Mouse (Mus musculus) heart, postnatal 14 days (tissue): ENCODE measurements around the gene Cdca5. TPM values are rescaled to one million over a fixed set of nuclear protein-coding genes. Genes with fewer than 3 reads are reported as not detected.
A peak's percentile ranks its signal among the peaks of the same experiment; 100 is the strongest.

ENCODE experiments used
- DNase-seq, 2 experiments: peaks; one replicate each; pipeline ENCODE4 v3.0.0; 2021 to 2022
- intact Hi-C: fragments of 180-260 bp; cut with DNase I; formaldehyde crosslinking; loops from one replicate; pipeline ENCODE4 v1.15.1; 2025
- total RNA-seq, 2 experiments: library from RNA; stranded (reverse); gene quantifications; 2 replicates each; pipeline ENCODE4 v1.2.3; 2021

Cdca5 gene
- total RNA-seq, 2 experiments from 2014 or later, result 1.1 to 1.5 TPM

DNA sequence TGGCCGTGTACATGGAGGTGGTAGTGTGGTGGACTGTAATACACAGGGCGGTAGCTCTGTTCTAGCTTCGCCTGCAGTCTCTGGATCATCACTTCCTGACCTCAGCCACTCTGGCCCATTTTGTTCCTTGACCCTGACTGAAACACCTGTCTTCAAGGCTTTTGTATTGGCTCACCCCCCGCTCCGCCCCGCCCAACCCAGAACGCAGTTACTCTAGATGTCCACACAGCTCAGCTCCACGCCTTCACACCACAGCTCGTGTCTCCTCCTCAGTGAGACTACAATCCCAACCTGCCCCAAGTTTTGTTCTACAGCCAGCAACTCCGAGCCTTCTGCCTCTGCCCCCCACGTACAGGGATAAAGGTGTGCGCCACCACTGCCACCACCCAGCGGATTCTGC lies 4.1 kb downstream of the Cdca5 start:
- intact Hi-C loops, result no loop called here
- no peak for DNase-seq

DNA sequence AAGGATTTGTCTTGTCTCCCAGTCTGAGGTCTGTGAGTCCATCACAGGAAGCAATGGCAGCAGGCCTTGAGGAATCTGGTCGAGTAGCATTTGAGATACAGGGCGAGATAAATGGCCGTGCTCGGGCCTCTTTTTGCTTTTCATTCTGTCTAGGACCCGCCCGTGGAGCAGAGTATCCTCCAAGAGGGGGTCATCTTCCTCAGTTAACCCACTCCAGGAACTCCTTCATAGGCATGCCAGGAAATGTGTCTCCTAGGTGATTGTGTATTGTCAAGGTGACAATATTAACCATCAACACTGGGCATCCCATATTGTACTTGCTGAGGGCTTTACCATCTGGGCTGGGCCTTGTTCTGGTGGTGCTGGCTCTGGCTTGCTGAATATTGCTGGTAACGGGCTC lies 9.3 kb downstream of the Cdca5 start, which contains the start of gene AC131692.1:
AC131692.1 (plus strand) TSS at position 301 of the 400 bp plus-strand sequence.
- no peak for DNase-seq
- intact Hi-C loops, result no loop called here

DNA sequence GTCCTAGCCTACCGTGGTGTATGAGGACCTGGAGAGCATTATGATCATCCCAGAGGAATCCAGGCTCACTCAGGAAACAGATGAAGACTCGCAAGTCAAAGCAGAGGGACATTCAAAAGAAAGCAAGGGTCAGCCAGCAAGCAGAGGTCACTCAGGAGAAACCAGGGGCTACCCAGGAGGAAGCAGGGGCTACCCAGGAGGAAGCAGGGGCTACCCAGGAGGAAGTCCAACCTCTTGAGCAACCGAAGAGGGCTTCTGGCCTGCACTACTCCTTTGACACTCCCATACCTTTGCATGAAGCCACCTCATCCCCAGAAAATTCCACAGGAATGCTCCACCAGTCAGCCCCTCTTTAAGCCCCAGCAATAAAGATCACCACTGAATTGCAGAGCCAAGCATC lies 13.1 kb downstream of the Cdca5 start:
- DNase-seq, result no peak
- intact Hi-C loops, result no loop called here

DNA sequence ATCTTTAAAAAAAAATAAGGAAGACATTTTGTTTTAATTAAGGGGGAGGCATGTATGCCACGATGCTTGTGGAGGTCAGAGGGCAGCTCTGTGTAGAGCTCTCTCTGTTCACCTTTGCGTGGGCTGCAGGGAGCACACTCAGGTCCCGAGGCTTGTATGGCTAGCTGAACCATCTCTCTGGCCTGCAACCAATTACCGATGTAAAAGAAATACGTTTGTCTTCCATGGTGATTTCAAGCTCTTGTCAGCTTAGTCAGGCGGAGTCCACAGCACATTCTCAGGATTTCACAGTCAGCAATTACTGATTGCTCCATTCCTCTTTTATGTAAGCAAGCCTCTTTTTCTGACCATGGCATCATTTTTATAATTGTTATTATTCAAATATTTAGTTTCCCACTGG lies 16.4 kb downstream of the Cdca5 start:
- intact Hi-C loops, result no loop called here
- DNase-seq, result no peak

DNA sequence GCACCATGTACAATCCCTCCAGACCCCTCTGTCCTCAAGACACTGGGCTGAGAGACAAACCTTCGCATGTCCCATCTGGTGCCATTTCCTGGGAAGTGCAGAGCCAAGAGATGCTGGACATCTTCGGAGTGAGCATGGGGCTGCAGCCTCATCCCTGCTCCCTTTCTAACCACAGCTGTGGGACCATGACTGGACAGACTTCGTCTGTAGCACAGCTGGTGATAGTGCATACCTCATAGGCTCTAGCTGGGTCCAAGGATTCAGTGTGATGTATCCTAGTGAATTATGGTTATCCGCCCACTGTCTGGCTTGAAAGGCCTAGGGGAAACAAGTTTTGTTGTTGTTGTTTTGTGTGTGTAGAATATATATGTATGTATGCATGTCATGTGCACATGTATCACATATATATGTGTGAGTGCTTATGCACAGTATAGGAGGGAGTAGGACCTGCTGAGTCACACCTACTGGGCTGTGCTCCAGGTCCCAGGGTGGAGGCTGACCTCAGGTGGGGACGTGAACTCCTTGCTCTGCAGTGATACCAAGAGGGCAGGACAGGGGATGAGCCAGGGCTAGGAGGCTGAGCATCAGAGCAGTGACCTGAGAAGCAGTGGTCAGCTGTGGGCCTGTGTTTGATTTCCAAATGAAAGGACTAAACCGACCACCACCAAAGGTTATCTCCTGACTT lies 17.5 kb downstream of the Cdca5 start:
- intact Hi-C loops, result no loop called here
- DNase-seq, result peak in 1 of 2 experiments; percentile 21

DNA sequence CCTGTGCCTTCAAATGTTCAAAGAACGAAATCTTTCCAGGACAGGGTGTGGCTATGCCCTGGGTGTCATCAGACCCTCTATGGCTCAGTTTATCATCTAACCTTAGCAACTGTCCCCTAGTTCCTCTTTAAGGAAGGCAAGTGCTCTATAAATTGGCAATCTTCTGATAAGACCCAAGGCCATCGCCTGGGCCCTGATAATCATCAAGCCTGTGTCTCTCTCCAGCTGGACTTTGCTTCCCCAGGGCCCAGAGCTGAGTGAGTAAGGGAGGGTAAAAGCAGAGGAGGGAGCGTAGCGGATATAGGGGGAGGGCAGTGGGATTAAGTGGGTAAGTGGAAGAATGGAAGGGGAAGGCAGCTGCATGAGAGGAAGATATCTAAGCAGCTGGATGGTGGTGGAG lies 19.7 kb downstream of the Cdca5 start:
- intact Hi-C loops, result no loop called here
- DNase-seq, result no peak

DNA sequence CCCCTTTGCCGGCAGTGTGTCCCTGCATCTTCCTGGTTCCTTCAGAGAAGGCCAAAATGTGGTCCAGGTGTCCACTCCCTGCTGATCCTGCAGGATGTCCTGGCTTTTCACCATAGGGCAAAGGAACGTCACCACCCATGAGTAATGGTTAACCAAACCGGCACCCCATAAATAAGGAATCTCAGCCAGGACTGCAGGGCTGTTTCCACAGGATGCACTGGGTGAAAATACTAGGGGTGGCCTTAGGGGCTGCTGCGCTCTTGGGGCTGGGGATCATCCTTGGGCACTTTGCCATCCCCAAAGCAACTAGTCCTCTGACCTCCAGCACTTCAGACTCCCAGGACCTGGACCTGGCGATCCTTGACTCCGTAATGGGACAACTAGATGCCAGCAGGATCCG lies 20.8 kb downstream of the Cdca5 start, which contains the start of gene Naaladl1:
Naaladl1 (plus strand) TSS at position 197 of the 400 bp plus-strand sequence.
- no peak for DNase-seq
- intact Hi-C loops, result no loop called here

DNA sequence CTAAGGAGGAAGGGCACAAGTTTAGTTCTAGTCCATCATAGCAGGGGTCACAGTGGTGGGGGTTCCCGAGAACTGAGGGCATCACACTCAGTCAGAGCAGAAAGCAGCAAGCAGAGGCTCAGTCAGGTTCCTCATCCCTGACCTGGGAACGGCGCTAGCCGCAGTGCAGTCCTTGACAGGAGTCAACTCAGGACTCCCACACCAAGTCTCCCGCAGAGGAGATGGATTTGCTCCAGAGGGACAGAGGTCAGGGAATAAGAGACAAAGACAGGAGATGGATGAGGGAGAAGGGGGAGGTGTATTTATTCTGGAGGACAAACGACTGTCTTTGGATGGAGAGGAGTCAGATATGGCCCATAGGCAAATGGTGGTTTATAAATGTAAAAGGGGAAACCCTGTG lies 28.3 kb downstream of the Cdca5 start:
- intact Hi-C loops, result no loop called here
- no peak for DNase-seq

DNA sequence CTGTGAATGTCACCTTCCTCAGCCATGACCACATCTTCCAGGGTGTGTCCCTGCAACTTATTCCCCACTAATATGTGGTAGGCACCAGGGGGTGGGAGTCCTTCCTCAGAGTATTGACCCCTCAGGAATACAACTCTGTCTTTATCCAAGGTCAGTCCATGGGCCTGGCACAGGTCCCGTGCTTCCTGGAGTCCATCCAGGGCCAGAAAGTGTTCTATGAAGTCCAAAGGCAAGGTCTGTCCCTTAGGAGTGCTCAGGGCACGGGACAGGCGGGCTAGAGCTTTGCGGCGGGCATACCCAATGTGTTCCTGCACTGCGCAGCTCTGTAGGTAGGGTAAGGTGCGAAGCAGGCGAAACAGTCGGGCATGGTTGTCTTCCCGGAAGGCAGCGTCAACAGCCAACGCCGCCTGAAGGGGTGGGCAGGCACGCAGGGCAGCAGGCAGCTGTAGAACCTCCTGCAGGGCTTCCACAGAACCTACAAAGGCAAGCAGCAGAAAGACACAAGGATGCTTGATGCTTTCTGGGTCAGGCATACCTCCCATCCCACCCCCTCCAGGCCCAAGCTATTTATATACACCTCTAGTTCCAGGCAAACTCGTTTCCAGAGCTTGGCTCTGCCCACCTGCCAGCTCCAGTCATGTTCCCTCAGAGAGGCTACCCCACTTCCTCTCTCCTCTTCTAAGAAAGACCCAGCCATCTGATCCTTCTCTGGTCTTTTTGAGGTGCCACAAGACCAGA lies 31.5 kb downstream of the Cdca5 start:
- no peak for DNase-seq
- intact Hi-C loops, result no loop called here

DNA sequence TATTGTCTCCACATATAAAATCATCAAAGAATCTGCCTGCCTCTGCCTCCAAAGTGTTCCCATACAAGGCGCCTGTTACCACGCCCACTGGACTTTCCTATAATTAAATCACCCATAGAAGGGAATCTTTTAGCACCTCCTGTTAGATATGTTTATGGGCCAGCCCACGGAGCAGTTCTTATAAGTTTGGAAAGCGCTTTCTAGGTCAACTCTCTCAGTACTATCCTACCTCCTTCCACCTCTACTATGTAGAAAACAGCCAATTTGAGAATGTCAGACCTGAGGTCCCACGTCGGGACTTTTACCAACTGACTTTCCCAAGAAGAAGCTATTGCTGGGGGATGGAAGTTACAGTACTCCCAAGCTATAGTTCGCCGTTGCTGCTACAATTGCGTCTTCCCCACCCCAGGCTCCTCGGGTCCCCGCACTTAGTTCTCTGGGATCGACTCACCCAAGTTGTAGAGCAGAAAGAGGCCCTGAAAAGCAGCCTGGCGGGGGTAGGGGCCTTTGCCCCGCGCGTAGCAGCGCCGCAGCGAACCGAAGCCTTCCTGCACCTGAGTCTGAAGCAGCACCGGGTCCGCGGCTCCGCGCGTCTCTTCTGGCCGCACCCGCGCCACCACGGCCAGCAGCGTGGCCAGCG lies 32.7 kb downstream of the Cdca5 start:
- intact Hi-C loops, result no loop called here
- no peak for DNase-seq

DNA sequence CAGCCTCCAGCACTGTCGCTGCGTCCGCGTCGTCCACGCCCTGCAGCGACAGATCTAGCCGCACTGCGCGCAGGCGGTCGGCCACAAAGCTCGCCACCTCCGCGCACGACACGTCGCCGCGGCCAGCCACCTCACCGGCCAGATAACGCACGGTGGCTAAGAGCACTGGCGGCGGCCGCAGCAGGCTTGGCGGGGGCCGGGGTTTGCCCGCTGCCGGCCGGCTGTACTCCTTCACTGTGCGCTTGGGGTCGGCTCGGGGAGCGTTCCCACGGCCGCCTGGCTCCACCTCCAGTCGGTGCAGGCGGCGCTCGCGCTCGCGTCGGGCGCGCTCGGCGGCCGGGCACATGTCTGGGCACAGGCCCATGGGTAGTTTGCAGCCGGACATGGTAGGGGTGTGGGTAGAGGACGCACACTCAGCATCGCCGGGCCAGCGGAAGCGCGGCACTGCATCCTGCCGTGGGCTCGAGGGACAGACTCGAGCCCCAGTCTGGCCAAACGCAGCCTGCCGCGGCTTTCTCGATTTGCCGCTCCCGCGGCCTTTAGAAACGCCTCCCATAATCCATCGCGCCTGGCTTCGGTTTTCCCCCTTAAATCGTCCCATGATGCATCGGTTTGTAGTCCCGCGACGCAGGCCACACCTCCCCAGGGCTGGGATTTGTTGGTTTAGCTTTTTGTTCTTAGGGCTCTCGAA lies 33.3 kb downstream of the Cdca5 start, which contains the start of gene Sac3d1:
Sac3d1 (minus strand) TSS at position 665 of the 691 bp plus-strand sequence.
- intact Hi-C loops, result no loop called here
- DNase-seq, result peak; percentile 85 to 88

DNA sequence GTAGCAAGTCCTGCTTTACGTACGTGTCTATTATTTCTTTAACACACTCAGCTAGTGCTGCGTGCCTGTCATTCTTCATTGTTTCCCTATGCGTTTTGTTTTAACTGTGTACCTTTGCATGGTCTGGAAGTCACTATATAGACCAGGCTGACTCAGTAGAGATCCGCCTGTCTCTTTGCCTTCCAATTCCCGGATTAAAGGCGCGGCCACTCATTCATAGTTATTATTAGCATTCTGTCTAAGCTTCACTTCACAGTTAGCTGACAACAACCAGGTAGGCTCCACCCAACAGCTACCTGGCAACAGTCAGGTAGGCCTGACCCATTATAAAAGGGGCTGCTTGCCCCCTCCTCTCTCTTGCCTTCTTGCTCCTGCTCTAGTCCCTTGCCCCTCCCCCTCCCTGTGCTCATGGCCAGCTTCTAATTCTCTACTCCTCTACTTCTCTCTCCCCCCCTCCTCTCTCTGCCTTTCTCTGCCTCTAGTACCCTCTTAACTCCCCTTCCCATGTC lies 33.9 kb downstream of the Cdca5 start:
- no peak for DNase-seq
- intact Hi-C loops, result no loop called here

DNA sequence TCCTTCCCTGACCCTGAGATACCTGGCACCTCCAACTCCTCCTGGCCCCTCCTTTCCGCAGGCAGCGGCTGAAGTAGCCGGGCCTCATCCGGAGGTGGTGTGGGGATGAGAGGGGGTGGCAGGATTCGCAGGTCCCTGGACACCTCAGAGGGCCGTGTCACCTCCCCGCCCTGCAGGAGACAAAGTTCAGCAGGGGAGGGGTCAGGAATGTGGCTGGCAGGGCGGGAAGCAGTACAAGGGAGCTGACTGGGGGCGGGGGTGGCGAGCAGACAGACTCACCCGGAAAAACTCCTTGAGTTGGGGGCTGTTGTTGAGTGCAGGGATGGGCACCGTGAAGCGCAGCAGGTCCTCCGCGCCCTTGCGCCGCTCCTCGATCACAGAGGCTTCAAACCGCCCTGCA lies 37.0 kb downstream of the Cdca5 start:
- DNase-seq, result no peak
- intact Hi-C loops, result no loop called here

DNA sequence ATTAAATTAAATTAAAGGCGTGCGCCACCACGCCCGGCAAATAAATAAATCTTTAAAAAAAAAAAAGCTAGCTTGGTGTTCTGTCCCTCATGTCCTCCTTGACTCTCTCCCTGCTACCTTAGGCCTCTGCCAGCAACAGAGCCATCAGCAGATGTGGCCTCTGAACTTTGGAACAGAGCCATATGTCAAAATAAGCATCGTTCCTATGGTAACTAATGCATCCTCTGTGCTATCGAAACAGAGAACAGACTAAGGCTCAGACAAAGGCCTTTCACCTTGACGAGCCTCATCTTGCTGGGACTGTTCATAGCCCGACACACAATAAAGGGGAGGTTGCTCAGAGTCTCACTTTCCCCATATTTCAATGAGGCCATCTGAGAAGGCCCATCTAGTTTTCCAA lies 38.5 kb downstream of the Cdca5 start:
- intact Hi-C loops, result no loop called here
- no peak for DNase-seq

DNA sequence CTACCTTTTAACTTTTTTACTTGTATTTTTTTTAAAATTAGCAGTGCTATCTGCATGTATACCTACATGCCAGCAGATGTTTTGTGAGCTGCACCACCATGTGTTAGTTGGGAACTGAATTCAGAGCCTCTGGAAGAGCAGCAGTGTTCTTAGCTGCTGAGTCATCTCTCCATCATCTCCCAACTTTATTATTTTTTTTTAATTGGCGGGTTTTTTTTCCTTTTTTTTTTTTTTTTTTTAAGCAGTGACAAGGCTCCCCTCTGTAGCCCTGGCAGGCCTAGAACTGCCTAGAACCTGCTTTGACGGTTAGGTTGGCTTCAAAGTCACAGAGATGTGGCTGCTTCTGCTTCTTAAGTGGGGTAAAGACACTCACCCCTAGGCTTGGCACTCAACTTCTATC lies 40.1 kb downstream of the Cdca5 start:
- intact Hi-C loops, result loop anchor here (2.0 to 5.0 kb wide), 3 partner anchors 78 to 207 kb away; partner anchors contain the start of genes Men1, Pola2 and Syvn1
- DNase-seq, result no peak

DNA sequence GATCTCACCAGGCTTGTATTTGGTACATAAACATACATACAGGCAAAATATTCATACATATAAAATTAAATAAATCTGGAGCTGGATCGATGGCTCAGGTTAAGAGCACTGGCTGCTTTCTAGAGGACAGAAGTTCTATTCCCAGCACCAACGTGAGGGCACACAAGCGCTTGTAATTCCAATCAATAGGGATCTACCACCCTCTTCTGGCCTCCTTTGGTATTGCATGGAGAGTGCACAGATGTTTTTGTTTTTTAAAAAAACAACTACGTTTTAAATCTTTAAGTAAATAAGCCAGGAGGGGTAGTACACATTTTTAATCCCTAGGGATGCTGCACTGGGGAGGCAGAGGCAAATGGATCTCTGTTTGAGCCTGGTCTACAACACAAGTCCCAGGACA lies 41.5 kb downstream of the Cdca5 start:
- peak; percentile 44 to 76 for DNase-seq
- intact Hi-C loops, result loop anchor here (5.0 kb wide), 2 partner anchors 79 to 206 kb away; partner anchors contain the start of genes Men1 and Syvn1

DNA sequence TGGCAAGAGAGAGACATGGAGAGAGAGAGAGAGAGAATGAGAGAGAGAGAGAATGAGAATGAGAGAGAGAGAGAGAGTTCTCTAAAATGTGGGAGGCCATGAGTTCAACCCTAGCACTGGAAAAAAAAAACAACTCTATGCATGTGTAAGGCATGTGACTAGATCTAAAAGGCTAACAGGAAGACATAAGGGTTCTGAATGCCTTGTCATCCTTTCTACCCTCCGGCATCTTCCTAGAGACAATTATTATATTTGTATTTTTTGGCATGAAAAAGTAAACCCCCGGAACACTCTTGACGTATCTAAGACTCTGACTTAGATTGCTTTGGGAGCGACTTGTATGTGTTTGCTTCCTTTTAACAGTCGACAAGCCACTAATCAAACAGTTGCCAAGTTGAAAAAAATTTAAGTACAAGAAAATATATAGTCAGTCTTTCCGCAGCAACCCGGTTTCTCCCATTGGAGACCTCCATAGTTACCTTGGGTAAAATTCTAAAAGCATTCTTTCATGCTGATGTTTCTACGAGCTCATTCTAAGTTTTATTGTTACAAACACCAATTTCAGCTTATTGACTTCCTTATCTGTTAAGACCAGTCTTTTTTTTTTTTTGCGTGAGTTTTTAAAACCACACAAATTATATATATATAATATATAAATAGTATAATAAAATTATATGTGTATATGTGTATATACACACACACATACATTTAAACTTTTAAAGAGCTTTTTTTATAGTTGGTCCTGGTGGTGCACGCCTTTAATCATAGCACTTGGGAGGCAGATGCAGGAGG lies 42.2 kb downstream of the Cdca5 start:
- no peak for DNase-seq
- intact Hi-C loops, result loop anchor here (5.0 kb wide), 2 partner anchors 80 to 205 kb away; partner anchors contain the start of genes Men1 and Syvn1

DNA sequence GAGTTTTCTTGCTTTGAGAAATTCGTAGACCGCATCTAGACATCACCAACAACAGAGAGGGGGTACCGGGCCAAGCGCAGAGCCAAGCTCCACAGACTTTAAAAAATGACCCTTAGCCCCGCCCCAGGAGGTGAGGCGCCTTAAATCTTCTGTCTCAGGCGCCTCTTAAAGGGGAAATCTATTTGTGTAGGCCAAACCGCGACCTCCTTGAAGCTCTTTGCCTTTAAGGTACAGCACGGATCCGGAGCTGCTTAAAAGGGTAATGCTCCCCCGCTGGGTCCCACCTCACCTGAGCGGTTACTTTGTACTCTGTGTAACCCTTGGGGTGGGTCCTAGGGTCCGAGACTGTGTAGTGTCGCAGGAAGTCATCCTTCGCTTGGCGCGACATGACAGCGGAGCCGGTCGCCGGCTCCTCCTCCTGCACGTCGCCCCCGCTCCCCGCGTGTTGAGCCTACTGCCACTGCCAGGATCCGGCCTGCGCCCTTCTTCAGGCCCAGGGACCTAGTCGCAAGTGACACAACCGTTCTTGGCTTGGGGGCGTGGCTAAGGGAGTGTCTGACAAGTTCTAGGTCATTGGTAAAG lies 43.1 kb downstream of the Cdca5 start, which contains the start of gene Snx15:
Snx15 (minus strand) TSS at position 545 of the 582 bp plus-strand sequence.
- peak; percentile 92 to 94 for DNase-seq
- intact Hi-C loops, result loop anchor here (5.0 kb wide), 2 partner anchors 81 to 204 kb away; partner anchors contain the start of genes Men1 and Syvn1
